Mouse (Mus musculus) intestine, embryonic 14.5 days (tissue): Measurements from ENCODE around the gene Arid5a. TPM values are rescaled to one million over a fixed set of nuclear protein-coding genes. Genes with fewer than 3 reads are reported as not detected.
A peak's percentile ranks its signal among the peaks of the same experiment; 100 is the strongest.

Experiments used
- ATAC-seq: fragments of 200-750 bp; cut with Nextera tagmentation; replicated peaks from 2 replicates; pipeline ENCODE4 v1.8.0; 2017; ENCODE audit warnings: low read depth, moderate number of reproducible peaks, moderate TSS enrichment, moderate library complexity; ENCODE audit not compliant: low FRiP score, low TSS enrichment
- DNase-seq: peaks from one replicate; pipeline ENCODE4 v3.0.0-alpha.2; 2018; ENCODE audit warnings: low spot score
- H3K27ac ChIP-seq: fragments of 300-500 bp; sonication (generic); 2 replicates; pipeline ENCODE4 v1.5.1; 2014; ENCODE audit warnings: low read depth, mild to moderate bottlenecking, control low read depth
- H3K27me3 ChIP-seq: fragments of 300-500 bp; sonication (generic); replicated peaks from 2 replicates; pipeline ENCODE4 v1.6.1; 2014; ENCODE audit warnings: low read length, control low read depth; ENCODE audit not compliant: control insufficient read depth, insufficient read depth
- H3K36me3 ChIP-seq: fragments of 300-500 bp; sonication (generic); 2 replicates; pipeline ENCODE4 v1.6.1; 2014; ENCODE audit warnings: low read length, control low read depth; ENCODE audit not compliant: control insufficient read depth, insufficient read depth
- H3K4me1 ChIP-seq: fragments of 300-500 bp; sonication (generic); replicated peaks from 2 replicates; pipeline ENCODE4 v1.6.1; 2014; ENCODE audit warnings: low read length, control low read depth, mixed read lengths; ENCODE audit not compliant: control insufficient read depth, insufficient read depth
- H3K4me2 ChIP-seq: fragments of 300-500 bp; sonication (generic); 2 replicates; pipeline ENCODE4 v1.6.1; 2014; ENCODE audit warnings: low read length
- H3K4me3 ChIP-seq: fragments of 300-500 bp; sonication (generic); 2 replicates; pipeline ENCODE4 v1.5.1; 2014; ENCODE audit warnings: low read depth, low read length, control low read depth, mixed read lengths
- H3K9ac ChIP-seq: fragments of 300-500 bp; sonication (generic); 2 replicates; pipeline ENCODE4 v1.6.1; 2014; ENCODE audit warnings: mild to moderate bottlenecking, low read length
- H3K9me3 ChIP-seq: fragments of 300-500 bp; sonication (generic); 2 replicates; pipeline ENCODE4 v1.6.1; 2016; ENCODE audit warnings: low read length, control low read depth; ENCODE audit not compliant: control insufficient read depth
- WGBS: fragments of 180-500 bp; shearing (Covaris S2); extraction: QIAGEN DNeasy Blood & Tissue Kit; methylation state at CpG from one replicate; pipeline ENCODE4 v1.1.7; 2014; 5-methylcytosine and 5-hydroxymethylcytosine counted together
- polyA plus RNA-seq: library from polyadenylated mRNA; unstranded; fragments of >200 nt; fragmentation: Nextera tagmentation; extraction: Ambion mirVana; gene quantifications from 2 replicates; pipeline ENCODE4 v1.2.1, GENCODE M21; 2014

Arid5a gene
- polyA plus RNA-seq, 1 experiment from 2014 or later = 3.2 TPM

- DNase-seq = no peak
- 37% methylated on average over 8 of the region's 8 CpGs for WGBS
- peak; percentile 59; the same call in 1 of the 2 replicates for ATAC-seq
- Histone ChIP-seq H3K9me3 (no peaks in the 10 kb centered on the region), H3K4me2 (no peak overlapping the region), H3K4me1 (no peaks in the 10 kb centered on the region), H3K4me3 (no peak overlapping the region), H3K9ac (no peak overlapping the region), H3K27ac (no peak overlapping the region), H3K27me3 (no peaks in the 10 kb centered on the region), H3K36me3 (no peaks in the 10 kb centered on the region)
Measured at GRCm38 (mm10) chr1:36323746-36324448, 16.4 kb downstream of the Arid5a start.

GRCm38 (mm10) chr1:36325900-36326321, 18.4 kb downstream of the Arid5a start:
- 84% methylated on average over 2 of the region's 2 CpGs for WGBS
- no peak overlapping the region for H3K27ac ChIP-seq
- no peak for DNase-seq
- H3K4me3 ChIP-seq = no peak overlapping the region
- H3K27me3 ChIP-seq = no peaks in the 10 kb centered on the region
- no peaks in the 10 kb centered on the region for H3K9me3 ChIP-seq
- H3K4me1 ChIP-seq = no peaks in the 10 kb centered on the region
- H3K36me3 ChIP-seq = peaks cover 8% of the 10 kb centered on the region; the same call in 1 of the 2 replicates
- no peak overlapping the region for H3K9ac ChIP-seq
- ATAC-seq = no peak
- no peak overlapping the region for H3K4me2 ChIP-seq

GRCm38 (mm10) chr1:36326815-36327214, 19.3 kb downstream of the Arid5a start:
- ATAC-seq (no peak), DNase-seq (no peak)
- Histone ChIP-seq H3K4me2 (no peak overlapping the region), H3K9ac (no peak overlapping the region), H3K27ac (no peak overlapping the region), H3K9me3 (no peaks in the 10 kb centered on the region), H3K36me3 (peaks cover 15% of the 10 kb centered on the region; the same call in 1 of the 2 replicates), H3K27me3 (no peaks in the 10 kb centered on the region), H3K4me1 (no peaks in the 10 kb centered on the region), H3K4me3 (no peak overlapping the region)
- whole genome bisulfite sequencing = 94% methylated on average over 2 of the region's 2 CpGs

GRCm38 (mm10) chr1:36331743-36332142, 24.2 kb downstream of the Arid5a start:
- H3K4me1 ChIP-seq = no peaks in the 10 kb centered on the region
- H3K36me3 ChIP-seq = peaks cover 41% of the 10 kb centered on the region

GRCm38 (mm10) chr1:36332955-36333887, 25.7 kb downstream of the Arid5a start:
- Histone ChIP-seq H3K4me2 (no peak overlapping the region), H3K9ac (no peak overlapping the region), H3K27ac (no peak overlapping the region), H3K36me3 (peaks cover 56% of the 10 kb centered on the region), H3K9me3 (no peaks in the 10 kb centered on the region), H3K4me3 (no peak overlapping the region), H3K4me1 (no peaks in the 10 kb centered on the region), H3K27me3 (no peaks in the 10 kb centered on the region)
- WGBS = 86% methylated on average over 14 of the region's 14 CpGs
- DNase-seq (no peak), ATAC-seq (no peak)

More at GRCm38 (mm10) chr1:36331743-36332142, 24.2 kb downstream of the Arid5a start:
- no peaks in the 10 kb centered on the region for H3K27me3 ChIP-seq
- DNase-seq (no peak), ATAC-seq (no peak)
- no peak overlapping the region for H3K9ac ChIP-seq
- no peak overlapping the region for H3K4me3 ChIP-seq
- no peak overlapping the region for H3K27ac ChIP-seq
- 81% methylated on average over 6 of the region's 6 CpGs for WGBS
- H3K4me2 ChIP-seq = no peak overlapping the region
- no peaks in the 10 kb centered on the region for H3K9me3 ChIP-seq

GRCm38 (mm10) chr1:36342547-36342946, 35.0 kb downstream of the Arid5a start:
- H3K27me3 ChIP-seq = no peaks in the 10 kb centered on the region
- H3K9me3 ChIP-seq = no peaks in the 10 kb centered on the region
- H3K4me3 ChIP-seq = no peak overlapping the region
- 91% methylated on average over 6 of the region's 6 CpGs for WGBS
- no peak overlapping the region for H3K27ac ChIP-seq
- no peaks in the 10 kb centered on the region for H3K4me1 ChIP-seq
- ATAC-seq (no peak), DNase-seq (no peak)
- no peak overlapping the region for H3K4me2 ChIP-seq
- no peak overlapping the region for H3K9ac ChIP-seq
- peaks cover 98% of the 10 kb centered on the region for H3K36me3 ChIP-seq

GRCm38 (mm10) chr1:36352351-36352750, 44.8 kb downstream of the Arid5a start:
- ATAC-seq (no peak), DNase-seq (no peak)
- Histone ChIP-seq H3K27me3 (no peaks in the 10 kb centered on the region), H3K4me3 (no peak overlapping the region), H3K36me3 (peaks cover 99% of the 10 kb centered on the region), H3K9me3 (no peaks in the 10 kb centered on the region), H3K9ac (no peak overlapping the region), H3K4me2 (no peak overlapping the region), H3K4me1 (no peaks in the 10 kb centered on the region), H3K27ac (no peak overlapping the region)
- 90% methylated on average over 4 of the region's 4 CpGs for WGBS

GRCm38 (mm10) chr1:36356955-36357695, 49.6 kb downstream of the Arid5a start:
- 83% methylated on average over 5 of the region's 5 CpGs for WGBS
- no peak for ATAC-seq
- Histone ChIP-seq H3K27me3 (no peaks in the 10 kb centered on the region), H3K4me3 (no peak overlapping the region), H3K4me1 (no peaks in the 10 kb centered on the region), H3K36me3 (peaks cover 92% of the 10 kb centered on the region), H3K4me2 (no peak overlapping the region), H3K9me3 (no peaks in the 10 kb centered on the region), H3K27ac (no peak overlapping the region), H3K9ac (no peak overlapping the region)
- no peak for DNase-seq
